Mouse (Mus musculus): Measurements from ENCODE around the gene Uncx. TPM values are rescaled to one million over a fixed set of nuclear protein-coding genes. Genes with fewer than 3 reads are reported as not detected.
"Not testable (repeated sequence)": the region's sequence is repeated elsewhere in the genome, so short reads cannot be mapped to it uniquely, and the experiment has no call there.

Uncx gene
- polyA plus RNA-seq, 1 experiment from 2014 or later: not detected

GRCm38 (mm10) chr5:139580171-139580743, 37.0 kb downstream of the Uncx start:
- WGBS: 24% methylated on average over 27 of the region's 27 CpGs
- ATAC-seq (ENCODE audit: insufficient read depth) (no peak), DNase-seq (no peak)
- Histone ChIP-seq H3K4me2 (no peak overlapping the region), H3K4me3 (ENCODE audit: low read depth, low read length) (no peak overlapping the region), H3K27me3 (ENCODE audit: insufficient read depth, low read length) (peaks cover 58% of the 10 kb centered on the region), H3K36me3 (ENCODE audit: insufficient read depth) (no peaks in the 10 kb centered on the region), H3K9ac (no peak overlapping the region), H3K27ac (ENCODE audit: low read depth) (no peak overlapping the region), H3K9me3 (ENCODE audit: low read depth, low read length) (no peaks in the 10 kb centered on the region), H3K4me1 (ENCODE audit: insufficient read depth) (no peaks in the 10 kb centered on the region)
- TF ChIP-seq CTCF (IDR thresholded peaks at IDR 0.05; ENCODE audit: low read depth): no peak

DNA sequence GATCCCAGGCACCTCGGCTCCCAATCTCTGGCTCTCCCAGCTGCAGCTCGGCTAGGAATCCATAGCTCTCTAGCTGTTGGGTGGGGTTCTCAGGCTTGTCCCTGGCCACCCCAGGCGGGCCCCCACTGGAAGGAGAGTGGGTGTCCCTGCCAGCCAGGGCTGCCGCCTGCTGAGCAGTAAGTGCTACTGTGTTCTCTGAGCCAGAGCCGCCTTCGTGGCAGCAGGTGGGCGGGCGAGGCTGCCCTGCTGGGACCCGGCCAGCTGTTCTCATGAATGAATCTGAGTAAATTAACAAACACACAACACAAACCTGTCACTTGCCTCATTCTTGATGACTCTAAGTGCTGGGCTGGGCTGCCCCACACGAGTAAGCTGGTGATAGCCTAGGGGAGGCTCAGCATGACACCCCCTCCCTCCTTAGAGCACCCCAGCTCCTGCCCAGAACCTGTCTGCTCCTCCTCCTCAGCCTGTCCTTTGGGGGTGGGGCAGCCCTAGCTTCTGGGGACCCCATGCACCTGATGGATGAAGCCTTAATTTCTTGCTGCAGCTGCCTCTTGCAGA, 38.1 kb downstream of the Uncx start:
- no peak overlapping the region for H3K27ac ChIP-seq (ENCODE audit: low read depth)
- no peaks in the 10 kb centered on the region for H3K9me3 ChIP-seq (ENCODE audit: low read depth, low read length)
- no peak overlapping the region for H3K9ac ChIP-seq
- no peaks in the 10 kb centered on the region for H3K4me1 ChIP-seq (ENCODE audit: insufficient read depth)
- no peak for DNase-seq
- H3K4me3 ChIP-seq (ENCODE audit: low read depth, low read length): no peak overlapping the region
- WGBS: 2% methylated on average over 10 of the region's 10 CpGs
- no peak for ATAC-seq (ENCODE audit: insufficient read depth)
- H3K36me3 ChIP-seq (ENCODE audit: insufficient read depth): no peaks in the 10 kb centered on the region
- H3K4me2 ChIP-seq: no peak overlapping the region
- peaks cover 69% of the 10 kb centered on the region for H3K27me3 ChIP-seq (ENCODE audit: insufficient read depth, low read length)
- no peak for TF ChIP-seq CTCF (IDR thresholded peaks at IDR 0.05; ENCODE audit: low read depth)

DNA sequence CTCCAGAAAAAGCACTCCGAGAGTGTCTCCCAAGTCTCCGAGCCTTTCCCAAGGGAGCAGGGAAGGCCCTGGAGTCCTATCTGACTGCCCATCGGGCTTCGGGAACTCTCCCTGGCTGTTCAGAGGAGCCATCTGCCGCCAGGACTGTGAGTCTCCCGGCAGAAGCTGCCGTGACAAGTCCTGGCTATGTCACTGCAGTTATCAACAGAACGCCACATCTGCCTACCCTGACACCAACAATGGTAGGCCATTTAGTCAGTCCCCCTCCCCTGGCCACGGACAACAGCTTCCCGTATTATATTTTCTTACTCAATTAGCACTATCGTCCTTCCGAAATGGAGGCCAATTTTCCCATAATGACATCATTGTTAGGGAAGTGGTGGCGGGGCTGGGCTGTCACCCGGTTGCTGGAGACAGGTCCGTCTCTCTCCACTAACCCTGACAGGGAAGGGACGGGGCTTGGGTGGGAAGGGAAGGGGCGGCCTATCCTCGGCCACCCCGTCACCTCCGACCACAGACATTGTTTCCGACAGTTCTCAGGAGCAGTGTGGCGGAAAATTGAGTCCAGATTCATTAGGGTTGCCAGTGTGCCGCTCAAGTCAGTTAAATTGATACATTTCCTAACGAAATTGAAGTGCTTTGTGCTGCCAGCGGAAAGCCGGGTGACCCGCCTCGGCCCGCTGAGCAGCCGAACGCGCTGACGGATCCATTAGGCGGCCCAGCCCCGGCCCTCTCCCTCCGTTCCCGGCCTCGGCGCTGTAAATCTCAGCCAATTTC, 41.9 kb downstream of the Uncx start:
- peak overlapping the region; percentile 40 for H3K4me2 ChIP-seq
- H3K27me3 ChIP-seq (ENCODE audit: insufficient read depth, low read length): peaks cover 63% of the 10 kb centered on the region
- H3K9me3 ChIP-seq (ENCODE audit: low read depth, low read length): no peaks in the 10 kb centered on the region
- H3K9ac ChIP-seq: no peak overlapping the region
- TF ChIP-seq CTCF (IDR thresholded peaks at IDR 0.05; ENCODE audit: low read depth): no peak
- no peaks in the 10 kb centered on the region for H3K4me1 ChIP-seq (ENCODE audit: insufficient read depth)
- H3K4me3 ChIP-seq (ENCODE audit: low read depth, low read length): peak overlapping the region; percentile 20
- no peaks in the 10 kb centered on the region for H3K36me3 ChIP-seq (ENCODE audit: insufficient read depth)
- ATAC-seq (ENCODE audit: insufficient read depth) (no peak), DNase-seq (peak; percentile 31)
- no peak overlapping the region for H3K27ac ChIP-seq (ENCODE audit: low read depth)
- WGBS: 3% methylated on average over 39 of the region's 39 CpGs

GRCm38 (mm10) chr5:139585748-139586060, 42.4 kb downstream of the Uncx start:
- no peak for DNase-seq
- peak overlapping the region; percentile 20 for H3K4me3 ChIP-seq (ENCODE audit: low read depth, low read length)

DNA sequence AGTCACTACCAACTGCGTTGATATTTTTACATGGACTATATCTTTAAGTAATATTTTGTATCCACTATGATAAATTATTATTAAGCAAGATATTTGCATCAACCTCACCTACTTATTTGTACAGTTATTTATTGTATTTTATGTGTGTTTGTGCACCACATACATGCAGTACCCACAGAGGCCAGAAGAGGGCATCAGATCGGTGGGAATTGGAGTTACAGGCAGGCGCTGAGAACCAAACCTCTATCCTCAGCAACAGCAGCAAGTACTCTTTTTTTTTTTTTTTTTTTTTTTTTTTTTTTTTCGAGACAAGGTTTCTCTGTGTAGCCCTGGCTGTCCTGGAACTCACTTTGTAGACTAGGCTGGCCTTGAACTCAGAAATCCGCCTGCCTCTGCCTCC, 44.2 kb downstream of the Uncx start:
- not testable (repeated sequence) for H3K4me1 ChIP-seq (ENCODE audit: insufficient read depth); H3K36me3 ChIP-seq (ENCODE audit: insufficient read depth); H3K4me2 ChIP-seq; H3K27ac ChIP-seq (ENCODE audit: low read depth); H3K9me3 ChIP-seq (ENCODE audit: low read depth, low read length); DNase-seq; H3K9ac ChIP-seq; H3K4me3 ChIP-seq (ENCODE audit: low read depth, low read length); ATAC-seq (ENCODE audit: insufficient read depth)
- TF ChIP-seq CTCF (IDR thresholded peaks at IDR 0.05; ENCODE audit: low read depth): peak; percentile 28
- WGBS: 83% methylated on average over 4 of the region's 5 CpGs
- peaks cover 40% of the 10 kb centered on the region for H3K27me3 ChIP-seq (ENCODE audit: insufficient read depth, low read length)

More at GRCm38 (mm10) chr5:139585748-139586060, 42.4 kb downstream of the Uncx start:
- ATAC-seq (ENCODE audit: insufficient read depth): no peak
- H3K4me1 ChIP-seq (ENCODE audit: insufficient read depth): no peaks in the 10 kb centered on the region
- WGBS: 13% methylated on average over 8 of the region's 8 CpGs
- H3K4me2 ChIP-seq: peak overlapping the region; percentile 40
- no peaks in the 10 kb centered on the region for H3K36me3 ChIP-seq (ENCODE audit: insufficient read depth)
- H3K9me3 ChIP-seq (ENCODE audit: low read depth, low read length): no peaks in the 10 kb centered on the region
- no peak for TF ChIP-seq CTCF (IDR thresholded peaks at IDR 0.05; ENCODE audit: low read depth)
- H3K9ac ChIP-seq: no peak overlapping the region
- no peak overlapping the region for H3K27ac ChIP-seq (ENCODE audit: low read depth)
- H3K27me3 ChIP-seq (ENCODE audit: insufficient read depth, low read length): peaks cover 58% of the 10 kb centered on the region

DNA sequence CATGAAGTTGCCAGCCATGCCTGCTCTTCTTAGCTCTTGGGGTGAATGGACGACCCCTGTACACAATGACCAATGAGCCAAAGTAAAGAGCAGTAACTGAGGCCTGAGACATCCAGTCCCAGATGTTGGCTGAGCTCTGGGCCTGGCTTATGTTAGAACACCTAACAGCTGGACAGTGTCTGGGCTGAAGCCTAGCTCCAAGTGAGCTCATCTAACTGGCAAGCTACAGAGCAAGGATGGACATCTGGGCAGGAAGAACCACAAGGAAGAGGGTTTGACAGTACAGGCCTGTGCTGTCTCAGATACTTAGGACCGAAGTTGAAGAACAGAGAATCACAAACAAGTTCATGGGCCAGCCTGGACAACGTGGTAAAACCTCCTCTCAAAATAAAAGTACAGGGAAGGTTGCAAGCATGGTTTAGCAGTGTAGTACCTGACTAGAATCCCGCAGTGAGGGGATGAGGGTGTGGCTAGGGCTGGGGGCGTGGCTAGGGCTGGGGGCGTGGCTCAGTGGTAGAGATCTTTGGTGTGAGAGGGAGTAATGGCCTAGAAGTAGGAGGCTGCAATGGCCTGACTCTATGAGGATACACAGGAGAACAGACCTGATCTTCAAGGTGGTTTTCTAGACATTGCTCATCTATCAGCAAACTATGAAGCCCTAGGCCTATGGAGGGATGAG, 47.5 kb downstream of the Uncx start:
- peak; percentile 41; the same call in 1 of the 2 replicates for ATAC-seq (ENCODE audit: insufficient read depth)
- not testable (repeated sequence) for H3K27ac ChIP-seq (ENCODE audit: low read depth); H3K4me2 ChIP-seq; H3K9ac ChIP-seq; DNase-seq; H3K9me3 ChIP-seq (ENCODE audit: low read depth, low read length); H3K4me1 ChIP-seq (ENCODE audit: insufficient read depth); H3K4me3 ChIP-seq (ENCODE audit: low read depth, low read length); H3K36me3 ChIP-seq (ENCODE audit: insufficient read depth)
- H3K27me3 ChIP-seq (ENCODE audit: insufficient read depth, low read length): peaks cover 28% of the 10 kb centered on the region
- 39% methylated on average over 6 of the region's 6 CpGs for WGBS

DNA sequence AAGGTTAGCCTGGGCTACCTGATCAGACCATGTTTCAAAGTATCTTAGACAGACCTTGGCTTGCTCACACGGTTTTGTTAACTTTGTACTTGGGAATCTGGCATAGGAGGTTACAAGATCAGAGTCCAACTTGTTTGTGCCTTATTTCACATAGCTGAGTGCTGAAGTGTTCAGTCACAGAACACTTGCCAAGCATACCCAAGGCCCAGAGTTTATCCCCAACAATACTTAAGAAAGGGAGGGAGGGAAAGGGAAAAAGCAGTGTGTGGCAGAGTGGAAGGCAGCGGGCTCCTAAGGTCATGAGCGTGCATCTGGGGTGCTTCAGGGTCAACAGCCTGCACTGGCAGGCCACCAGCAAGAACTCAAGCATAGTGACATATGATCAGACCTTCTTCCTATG, 48.7 kb downstream of the Uncx start:
- no peak for TF ChIP-seq CTCF (IDR thresholded peaks at IDR 0.05; ENCODE audit: low read depth)
- WGBS: 78% methylated on average over 3 of the region's 3 CpGs
- no peak overlapping the region for H3K4me3 ChIP-seq (ENCODE audit: low read depth, low read length)
- H3K27ac ChIP-seq (ENCODE audit: low read depth): no peak overlapping the region
- H3K4me1 ChIP-seq (ENCODE audit: insufficient read depth): no peaks in the 10 kb centered on the region
- H3K27me3 ChIP-seq (ENCODE audit: insufficient read depth, low read length): peaks cover 26% of the 10 kb centered on the region; the same call in 1 of the 2 replicates
- H3K9ac ChIP-seq: no peak overlapping the region
- no peaks in the 10 kb centered on the region for H3K9me3 ChIP-seq (ENCODE audit: low read depth, low read length)
- H3K4me2 ChIP-seq: no peak overlapping the region
- no peaks in the 10 kb centered on the region for H3K36me3 ChIP-seq (ENCODE audit: insufficient read depth)
- no peak for DNase-seq
- no peak for ATAC-seq (ENCODE audit: insufficient read depth)
